Mouse (Mus musculus) ES-E14 (cell line): ENCODE data around the gene N4bp1.

Experiments used
- CHD2 ChIP-seq: IDR thresholded peaks from 2 replicates; pipeline ENCODE4 v1.6.1; 2014; ENCODE audit warnings: mild to moderate bottlenecking, low read depth, low read length, inconsistent platforms
- HCFC1 ChIP-seq: IDR thresholded peaks from 2 replicates; pipeline ENCODE4 v1.6.1; 2012; ENCODE audit warnings: low read length, inconsistent platforms, borderline replicate concordance; ENCODE audit not compliant: insufficient read depth
- MAFK ChIP-seq: IDR thresholded peaks from 2 replicates; pipeline ENCODE4 v1.6.1; 2014; ENCODE audit warnings: mild to moderate bottlenecking, low read depth, low read length, inconsistent platforms; ENCODE audit not compliant: insufficient read depth
- ZC3H11A ChIP-seq: IDR thresholded peaks from 2 replicates; pipeline ENCODE4 v1.6.1; 2012; ENCODE audit warnings: low read depth, mild to moderate bottlenecking, inconsistent platforms, low read length, borderline replicate concordance

GRCm38 (mm10) chr8:86825674-86826448 lies 59.2 kb downstream of the N4bp1 start:
- no peak for TF ChIP-seq HCFC1
- no peak for TF ChIP-seq CHD2
- TF ChIP-seq MAFK = no peak
- TF ChIP-seq ZC3H11A = no peak
